Mouse (Mus musculus): ENCODE results near the gene Fbxl7. TPM values are rescaled to one million over a fixed set of nuclear protein-coding genes. Genes with fewer than 3 reads are reported as not detected.
A peak's percentile ranks its signal among the peaks of the same experiment; 100 is the strongest.
"Not testable (repeated sequence)": the region's sequence is repeated elsewhere in the genome, so short reads cannot be mapped to it uniquely, and the experiment has no call there.

The Fbxl7 gene
- total RNA-seq, 2 experiments from 2014 or later, result 2.3 to 2.5 TPM

DNA sequence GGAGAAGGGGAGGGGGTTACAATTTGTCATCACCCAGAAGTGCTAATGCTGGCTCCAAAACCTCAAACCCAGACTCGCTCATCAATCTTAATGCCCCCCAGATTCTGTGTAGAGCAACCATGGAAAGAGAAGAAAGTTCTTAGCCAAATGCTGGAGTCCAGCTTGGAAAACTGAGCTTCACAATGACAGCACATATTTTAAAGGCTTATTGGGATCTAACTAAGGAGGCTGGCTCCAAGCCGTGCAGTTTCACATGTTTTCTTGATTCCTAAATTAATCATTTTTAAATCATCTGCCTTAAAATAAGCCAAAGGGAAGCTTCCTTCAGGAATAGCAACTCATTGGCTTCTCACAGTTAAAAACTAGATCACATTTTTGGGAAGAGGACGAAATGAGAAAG, 82.5 kb downstream of the Fbxl7 start:
- no peak for DNase-seq

GRCm38 (mm10) chr15:26809569-26809968, 85.8 kb downstream of the Fbxl7 start:
- peak; percentile 31 to 46 for DNase-seq

- no peak for DNase-seq
Observed at GRCm38 (mm10) chr15:26804046-26804445, 91.3 kb downstream of the Fbxl7 start.

- peak; percentile 26 to 29 for DNase-seq
Observed at GRCm38 (mm10) chr15:26799457-26800021, 95.8 kb downstream of the Fbxl7 start.

GRCm38 (mm10) chr15:26795937-26796336, 99.4 kb downstream of the Fbxl7 start:
- no peak for DNase-seq

DNA sequence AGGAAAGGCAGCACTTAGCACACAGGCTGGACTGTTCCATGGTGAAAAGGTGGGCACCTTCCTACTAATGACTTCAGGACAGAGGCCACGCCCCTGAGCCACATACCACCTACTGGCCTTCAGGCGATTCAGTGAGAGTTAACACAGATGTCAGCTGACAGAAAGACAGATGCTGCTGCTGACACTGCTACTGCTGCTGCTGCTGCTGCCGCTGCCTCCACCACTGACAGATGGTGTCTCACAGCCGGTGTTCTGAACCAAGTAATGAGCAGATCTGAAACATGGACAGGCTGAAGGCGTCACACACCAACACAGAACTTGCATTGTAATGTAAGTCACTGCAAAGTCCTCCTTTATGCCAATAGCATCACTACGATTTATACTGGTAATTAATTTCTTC, 99.9 kb downstream of the Fbxl7 start:
- no peak for DNase-seq

- DNase-seq, result no peak
Observed at GRCm38 (mm10) chr15:26787148-26787547, 108.2 kb downstream of the Fbxl7 start.

DNA sequence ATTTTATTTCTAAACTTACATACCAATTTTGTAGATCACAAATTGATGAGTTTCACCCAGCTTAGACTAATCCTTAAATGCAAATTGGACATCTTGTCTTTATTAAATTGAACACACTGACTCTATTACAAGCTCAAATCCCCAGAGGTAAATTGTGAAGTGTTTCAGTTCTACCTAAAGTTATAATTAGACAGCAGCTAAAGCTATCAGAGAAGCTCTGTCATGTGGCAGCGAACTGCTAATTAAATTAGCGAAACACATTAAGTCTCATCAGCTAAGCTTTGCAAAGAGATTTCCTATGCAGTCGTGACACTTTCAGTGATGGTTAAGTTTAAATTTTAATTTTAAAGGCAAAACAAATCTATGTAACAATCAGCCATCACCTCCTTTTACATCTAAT, 114.8 kb downstream of the Fbxl7 start:
- DNase-seq, result no peak

GRCm38 (mm10) chr15:26779129-26779528, 116.3 kb downstream of the Fbxl7 start:
- DNase-seq, result peak in 1 of 2 experiments; percentile 38

- no peak for DNase-seq
Observed at GRCm38 (mm10) chr15:26775720-26776119, 119.7 kb downstream of the Fbxl7 start.

- DNase-seq, result no peak
Observed at GRCm38 (mm10) chr15:26774895-26775294, 120.5 kb downstream of the Fbxl7 start.

- peak; percentile 8 to 15 for DNase-seq
Observed at GRCm38 (mm10) chr15:26761651-26762050, 133.7 kb downstream of the Fbxl7 start.

DNA sequence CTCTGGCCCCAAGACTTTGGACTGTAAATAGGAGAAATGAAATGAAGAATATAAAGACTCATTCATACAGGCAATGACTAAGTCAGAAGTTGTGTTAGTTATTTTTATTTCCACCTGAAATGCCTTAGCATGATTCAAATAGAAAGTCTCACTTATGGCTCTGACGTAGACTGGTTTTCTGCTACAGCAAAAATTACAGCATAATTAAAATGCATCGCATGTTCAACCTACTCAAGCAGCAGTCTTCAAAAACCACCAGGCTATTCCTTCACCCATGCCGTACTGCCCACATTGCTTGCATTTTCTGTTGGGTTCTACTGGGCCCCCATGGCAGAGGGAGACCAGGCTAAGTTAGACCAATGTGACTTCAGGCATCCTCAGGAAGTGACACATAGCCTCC, 146.9 kb downstream of the Fbxl7 start:
- DNase-seq, result no peak

DNA sequence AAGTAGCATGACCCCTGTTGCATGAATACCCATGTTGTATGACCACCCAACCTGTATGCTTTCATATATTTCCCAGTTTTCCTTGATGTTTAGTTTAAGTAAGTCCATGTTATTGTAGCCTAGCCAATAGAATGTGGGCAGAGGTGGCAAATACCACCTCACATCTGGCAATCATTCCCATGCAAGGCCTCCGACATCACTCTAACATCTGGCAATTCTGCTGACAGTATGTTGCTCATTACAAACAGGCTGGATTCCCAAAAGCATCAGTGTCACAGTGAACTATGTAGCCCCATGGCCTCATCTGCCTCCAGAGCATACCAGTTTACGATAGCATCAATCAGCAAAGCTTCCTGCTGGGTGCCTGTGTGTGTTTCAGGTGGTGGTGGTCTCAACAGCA, 163.0 kb downstream of the Fbxl7 start:
- no peak for DNase-seq

- DNase-seq, result no peak
Observed at GRCm38 (mm10) chr15:26730760-26731159, 164.6 kb downstream of the Fbxl7 start.

DNA sequence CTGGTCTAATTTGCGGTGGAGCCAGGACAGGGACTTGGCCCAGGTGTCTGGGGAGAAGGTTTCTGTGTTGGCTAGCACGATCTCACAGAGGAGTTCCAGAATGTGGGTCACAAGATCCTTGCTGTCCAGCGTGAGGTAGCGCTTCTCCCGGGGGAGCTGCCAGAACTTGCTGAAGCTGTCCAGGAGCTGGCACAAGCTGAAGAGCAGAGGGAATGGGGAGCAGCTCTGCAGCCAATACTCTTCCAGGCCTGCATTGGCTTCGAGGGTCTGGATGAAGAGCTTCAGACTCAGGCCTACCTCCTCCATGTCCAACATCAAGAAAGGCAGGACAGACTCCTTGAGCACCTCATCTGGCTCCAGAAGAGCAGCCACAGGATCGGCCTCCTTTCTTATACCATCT, 166.0 kb downstream of the Fbxl7 start:
- not testable (repeated sequence) for DNase-seq

GRCm38 (mm10) chr15:26718390-26719036, 176.9 kb downstream of the Fbxl7 start:
- no peak for DNase-seq

DNA sequence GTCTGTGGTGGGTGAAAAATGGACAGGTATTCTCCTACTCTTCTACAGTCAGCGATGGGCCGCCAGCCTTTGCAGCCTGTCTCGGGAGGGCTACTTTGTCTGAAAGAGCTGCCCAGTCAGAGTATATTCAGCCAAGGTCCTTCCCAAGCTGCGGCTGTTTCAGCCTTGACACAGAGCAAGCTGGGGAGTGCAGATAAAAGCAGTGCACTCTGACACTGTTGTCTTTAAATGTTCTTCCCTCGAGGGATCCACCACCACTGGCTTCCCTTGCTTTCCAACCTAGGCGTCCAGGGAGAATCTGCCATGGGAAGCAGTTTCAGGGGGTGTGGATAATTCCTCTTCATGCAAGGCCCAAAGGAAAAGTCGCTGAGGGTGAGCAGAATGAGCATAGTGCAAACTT, 177.4 kb downstream of the Fbxl7 start:
- peak in 1 of 2 experiments; percentile 16 for DNase-seq

DNA sequence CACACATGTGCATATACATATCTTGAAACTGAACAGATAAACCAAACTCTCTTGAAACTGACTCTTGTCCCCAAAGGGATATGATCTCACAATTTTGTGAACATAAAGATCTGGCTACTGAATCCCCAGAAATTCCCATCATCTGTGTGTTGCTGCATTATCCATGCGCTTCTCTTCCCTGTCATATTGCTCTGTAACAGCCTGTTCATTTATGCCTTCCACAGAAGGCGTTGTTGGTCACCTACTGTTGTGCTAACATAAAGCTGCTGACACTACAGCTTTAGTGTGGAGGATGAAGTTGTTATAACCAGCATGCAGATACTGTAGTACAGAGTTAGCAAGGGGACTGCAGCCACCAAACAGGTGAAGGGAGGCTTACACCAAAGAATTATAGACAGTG, 179.2 kb downstream of the Fbxl7 start:
- DNase-seq, result no peak

- no peak for DNase-seq
Observed at GRCm38 (mm10) chr15:26715635-26716034, 179.7 kb downstream of the Fbxl7 start.

DNA sequence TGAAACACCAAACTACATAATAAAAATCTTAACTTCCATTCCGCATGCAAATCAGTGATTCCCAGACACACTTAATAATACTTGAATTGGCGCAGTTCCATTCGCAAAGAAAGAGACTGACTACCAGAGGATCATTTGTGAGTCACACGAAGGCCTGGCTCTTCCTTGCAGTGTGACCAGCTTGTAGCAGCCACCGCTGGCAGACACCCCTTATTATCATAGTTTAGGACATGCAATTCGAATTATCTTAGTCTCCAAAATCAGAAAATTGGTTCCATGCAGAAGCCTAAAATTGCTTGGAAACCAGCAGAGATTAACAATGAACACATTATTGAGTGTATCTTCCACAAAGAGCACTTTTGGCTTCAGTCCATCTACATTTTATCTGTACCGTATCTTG, 183.1 kb downstream of the Fbxl7 start:
- DNase-seq, result no peak

DNA sequence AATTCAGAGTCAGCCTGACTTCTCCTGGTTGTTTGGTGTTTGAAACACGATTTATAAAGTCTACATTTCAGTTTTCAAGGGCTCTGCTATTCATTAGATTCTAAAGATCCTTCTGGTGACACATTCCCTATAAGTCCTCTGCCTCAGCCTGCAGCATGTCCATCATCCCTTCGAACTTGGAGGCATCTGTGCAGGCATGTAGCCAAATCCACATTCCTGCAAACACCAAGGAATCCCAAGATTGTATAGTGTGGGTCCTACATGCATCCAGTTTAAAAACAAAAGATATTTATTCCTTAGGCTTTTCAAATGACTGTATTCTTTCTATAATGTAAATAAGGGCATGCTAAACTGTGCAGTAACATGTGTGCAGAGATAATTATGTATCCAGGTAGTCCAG, 190.4 kb downstream of the Fbxl7 start:
- DNase-seq, result no peak

DNA sequence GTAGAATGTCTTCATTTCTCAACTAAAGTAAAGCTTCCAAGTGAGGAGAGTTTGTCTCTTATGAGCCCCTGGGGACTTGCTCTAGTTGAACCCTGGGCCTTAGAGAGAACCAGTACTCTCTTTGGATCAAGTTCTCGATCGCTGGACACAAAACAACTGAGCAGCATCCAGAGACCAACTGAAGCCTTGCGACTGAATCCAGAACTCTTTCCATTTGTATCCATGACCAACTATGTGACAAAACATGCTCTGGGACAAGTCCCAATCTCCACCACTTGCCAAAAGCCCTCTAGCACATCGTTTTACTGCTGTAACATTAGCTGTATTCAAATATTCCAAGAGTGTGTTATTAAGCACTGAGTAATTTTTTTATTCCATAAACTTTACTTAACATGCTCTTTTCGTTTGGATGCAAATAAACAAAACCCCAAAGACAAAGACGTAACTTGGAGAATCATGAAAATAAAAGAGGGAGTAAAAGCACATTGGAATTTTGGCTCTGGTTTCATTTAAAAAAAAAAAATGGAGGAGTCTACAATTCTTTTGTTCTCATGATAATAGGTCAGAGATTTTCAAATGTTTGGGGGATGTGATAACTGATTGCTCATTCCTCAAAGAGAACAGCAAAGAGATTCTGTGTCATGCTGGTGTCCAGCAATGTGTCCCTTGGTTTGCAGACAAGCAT, 192.1 kb downstream of the Fbxl7 start:
- DNase-seq, result peak; percentile 29 to 34

Measured in heart, adult 18-20 months (tissue).